Mouse (Mus musculus): Measurements from ENCODE around the gene Ptar1. TPM values are rescaled to one million over a fixed set of nuclear protein-coding genes. Genes with fewer than 3 reads are reported as not detected.

Gene Ptar1
- polyA plus RNA-seq, 1 experiment from 2014 or later: 8.4 TPM

DNA sequence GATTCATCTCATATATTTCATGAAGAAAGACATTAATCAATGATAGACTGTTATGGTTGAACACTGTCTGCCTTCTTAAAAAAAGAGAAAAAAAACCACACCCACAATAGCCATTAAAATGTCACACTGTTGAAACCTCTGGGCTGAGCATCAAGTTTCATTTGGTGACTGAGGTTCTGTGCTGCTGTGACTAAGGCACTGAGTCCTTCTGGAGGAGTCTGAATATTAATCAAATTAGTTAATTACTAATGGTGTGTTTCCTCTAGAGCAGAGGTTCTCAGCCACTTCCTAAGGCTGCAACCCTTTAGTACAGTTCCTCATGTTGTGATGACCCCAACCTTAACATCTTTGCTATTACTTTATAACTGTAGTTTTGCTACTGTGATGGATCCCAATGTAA lies 91.9 kb downstream of the Ptar1 start:
- ChIA-PET CTCF (no interaction called here), POLR2A (no interaction called here)
- in situ Hi-C loops (cut with MboI; ENCODE audit: low pct_unique_long_range_greater_than_20kb): no loop called here
- no peak for TF ChIP-seq CTCF (IDR thresholded peaks at IDR 0.05)
- H3K27me3 ChIP-seq: no peaks in the 10 kb centered on the region
- DNase-seq (ENCODE audit: low read depth, low spot score) (no peak), ATAC-seq (no peak)

GRCm38 (mm10) chr19:23780105-23780504 lies 92.9 kb downstream of the Ptar1 start:
- peaks cover 5% of the 10 kb centered on the region for H3K27me3 ChIP-seq
- CTCF ChIA-PET: interaction anchor here (0.7 to 1.6 kb wide), 4 partner anchors 11 to 22 kb away, joined by 3 to 5 read pairs (median 4); partner anchors contain the start of gene Apba1
- POLR2A ChIA-PET: no interaction called here
- ATAC-seq: no peak
- in situ Hi-C loops (cut with MboI; ENCODE audit: low pct_unique_long_range_greater_than_20kb): no loop called here
- DNase-seq (ENCODE audit: low read depth, low spot score): no peak
- no peak for TF ChIP-seq CTCF (IDR thresholded peaks at IDR 0.05)

Other genes with a start within 250 kb of the Ptar1 start
- gene Mamdc2, start 239.0 kb upstream of the Ptar1 start, polyA plus RNA-seq (2021): not detected
- not detected for gene 1700028P14Rik, start 34.6 kb upstream of the Ptar1 start, polyA plus RNA-seq (2021)
- 0.03 TPM for gene Apba1, start 71.5 kb downstream of the Ptar1 start, polyA plus RNA-seq (2021)

Data from Patski (cell line).